Mouse (Mus musculus) midbrain, postnatal 0 days (tissue): ENCODE measurements around the gene Syne2. TPM values are rescaled to one million over a fixed set of nuclear protein-coding genes. Genes with fewer than 3 reads are reported as not detected.

Experiments used
- ATAC-seq: fragments of 200-750 bp; cut with Nextera tagmentation; 2 replicates; pipeline ENCODE4 v1.8.0; 2017; ENCODE audit warnings: moderate number of reproducible peaks, mild to moderate bottlenecking, moderate TSS enrichment, moderate library complexity; ENCODE audit not compliant: low FRiP score
- DNase-seq: peaks from one replicate; pipeline ENCODE4 v3.0.0-alpha.2; 2015; ENCODE audit warnings: low spot score
- H3K27ac ChIP-seq: fragments of 300-500 bp; sonication (generic); 2 replicates; pipeline ENCODE4 v1.5.1; 2014; ENCODE audit warnings: low read depth, mild to moderate bottlenecking, low read length, mixed read lengths
- H3K27me3 ChIP-seq: fragments of 300-500 bp; sonication (generic); 2 replicates; pipeline ENCODE4 v1.6.1; 2014; ENCODE audit warnings: low read length, control low read depth, mixed read lengths; ENCODE audit not compliant: insufficient read depth
- H3K36me3 ChIP-seq: fragments of 300-500 bp; sonication (generic); 2 replicates; pipeline ENCODE4 v1.6.1; 2014; ENCODE audit warnings: low read length, control low read depth, mixed read lengths; ENCODE audit not compliant: insufficient read depth
- H3K4me1 ChIP-seq: fragments of 300-500 bp; sonication (generic); 2 replicates; pipeline ENCODE4 v1.6.1; 2014; ENCODE audit warnings: mild to moderate bottlenecking, control low read depth, antibody characterized with exemption, low read length, mixed read lengths; ENCODE audit not compliant: insufficient read depth
- H3K4me2 ChIP-seq: fragments of 300-500 bp; sonication (generic); 2 replicates; pipeline ENCODE4 v1.6.1; 2014; ENCODE audit warnings: low read depth, mild to moderate bottlenecking, low read length, mixed read lengths; ENCODE audit not compliant: poor library complexity, severe bottlenecking
- H3K4me3 ChIP-seq: fragments of 300-500 bp; sonication (generic); 2 replicates; pipeline ENCODE4 v1.5.1; 2014; ENCODE audit warnings: low read depth, mild to moderate bottlenecking, low read length, moderate library complexity
- H3K9ac ChIP-seq: fragments of 300-500 bp; sonication (generic); replicated peaks from 2 replicates; pipeline ENCODE4 v1.6.1; 2014; ENCODE audit warnings: mild to moderate bottlenecking, low read length, moderate library complexity, mixed read lengths; ENCODE audit not compliant: poor library complexity, severe bottlenecking
- H3K9me3 ChIP-seq: fragments of 300-500 bp; sonication (generic); 2 replicates; pipeline ENCODE4 v1.6.1; 2016; ENCODE audit warnings: low read length, control low read depth
- CTCF ChIP-seq: IDR thresholded peaks from 2 replicates; pipeline ENCODE4 v1.5.1; 2016; ENCODE audit warnings: antibody characterized with exemption, mild to moderate bottlenecking
- WGBS: fragments of 180-500 bp; shearing (Covaris S2); extraction: QIAGEN DNeasy Blood & Tissue Kit; methylation state at CpG from one replicate; pipeline ENCODE4 v1.1.7; 2014; 5-methylcytosine and 5-hydroxymethylcytosine counted together
- polyA plus RNA-seq: library from polyadenylated mRNA; unstranded; fragments of >200 nt; fragmentation: Nextera tagmentation; extraction: Ambion mirVana; gene quantifications from 2 replicates; pipeline ENCODE4 v1.2.1, GENCODE M21; 2015
- total RNA-seq: library from RNA; depleted of rRNA; stranded (reverse); fragments of >200 nt; gene quantifications from 2 replicates; pipeline ENCODE4 v1.2.3, GENCODE M21; 2014

The Syne2 gene
- total and polyA plus RNA-seq, 2 experiments from 2014 or later: 20.3 to 49.3 TPM

DNA sequence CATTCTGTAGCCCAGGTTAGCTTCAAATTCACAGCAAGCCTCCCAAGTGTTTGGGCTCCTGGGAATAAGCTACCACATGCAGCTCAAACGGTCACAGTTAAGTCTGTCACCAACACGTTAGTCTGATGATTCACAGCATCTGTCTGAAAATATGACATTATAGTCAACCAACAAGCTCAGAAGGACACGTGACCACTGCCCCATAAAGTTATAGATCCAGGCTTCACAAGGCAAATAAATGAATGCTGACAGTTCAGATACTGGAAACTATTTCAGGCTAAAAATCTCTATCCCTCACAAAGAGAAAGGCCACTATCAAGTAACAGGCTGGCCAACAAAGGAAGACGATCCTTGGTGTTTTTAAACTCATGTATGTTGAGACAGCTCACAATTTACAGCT is 298.6 kb downstream of the Syne2 start:
- 80% methylated on average over 4 of the region's 4 CpGs for WGBS
- no peak for TF ChIP-seq CTCF
- H3K9me3 ChIP-seq: no peaks in the 10 kb centered on the region
- no peaks in the 10 kb centered on the region for H3K4me1 ChIP-seq
- no peak overlapping the region for H3K4me3 ChIP-seq
- ATAC-seq (no peak), DNase-seq (no peak)
- no peaks in the 10 kb centered on the region for H3K36me3 ChIP-seq
- no peak overlapping the region for H3K4me2 ChIP-seq
- no peaks in the 10 kb centered on the region for H3K27me3 ChIP-seq
- no peak overlapping the region for H3K27ac ChIP-seq
- H3K9ac ChIP-seq: no peak overlapping the region

DNA sequence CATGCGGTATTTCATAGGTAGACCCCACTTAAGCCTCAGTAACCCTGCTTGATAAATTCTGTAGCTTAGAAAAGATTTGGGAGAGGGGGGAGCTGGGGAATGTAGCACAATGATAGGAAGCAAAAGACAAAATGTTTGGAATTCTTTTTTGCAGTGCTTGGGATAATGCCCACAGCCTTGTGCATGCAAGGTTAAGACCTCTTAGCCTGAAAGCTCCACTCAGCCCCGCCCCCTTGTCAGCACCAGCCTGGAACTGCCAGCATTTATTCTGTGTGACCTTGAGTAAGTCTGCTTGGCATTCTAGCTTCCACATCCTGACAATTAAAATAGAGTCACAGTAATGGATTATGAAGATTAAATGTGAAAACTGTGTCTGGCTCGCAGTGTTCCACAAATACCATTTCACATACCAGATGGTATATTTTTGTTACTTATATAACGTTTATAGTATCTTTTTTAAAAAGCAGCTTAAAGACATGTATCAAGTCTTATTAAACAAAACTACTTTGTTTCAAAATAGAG is 299.8 kb downstream of the Syne2 start:
- Histone ChIP-seq H3K9me3 (no peaks in the 10 kb centered on the region), H3K27me3 (no peaks in the 10 kb centered on the region), H3K27ac (no peak overlapping the region), H3K4me1 (no peaks in the 10 kb centered on the region), H3K4me2 (no peak overlapping the region), H3K4me3 (no peak overlapping the region), H3K36me3 (no peaks in the 10 kb centered on the region), H3K9ac (no peak overlapping the region)
- ATAC-seq (no peak), DNase-seq (no peak)
- TF ChIP-seq CTCF: no peak
- WGBS: 42% methylated on average over 4 of the region's 4 CpGs

GRCm38 (mm10) chr12:76123223-76123622 is 305.3 kb downstream of the Syne2 start:
- H3K4me3 ChIP-seq: no peak overlapping the region
- WGBS: 90% methylated on average over 6 of the region's 6 CpGs
- H3K36me3 ChIP-seq: no peaks in the 10 kb centered on the region
- ATAC-seq (no peak), DNase-seq (no peak)
- H3K27ac ChIP-seq: no peak overlapping the region
- no peak overlapping the region for H3K4me2 ChIP-seq
- H3K27me3 ChIP-seq: no peaks in the 10 kb centered on the region
- TF ChIP-seq CTCF: no peak
- H3K9ac ChIP-seq: no peak overlapping the region
- no peaks in the 10 kb centered on the region for H3K9me3 ChIP-seq
- no peaks in the 10 kb centered on the region for H3K4me1 ChIP-seq

DNA sequence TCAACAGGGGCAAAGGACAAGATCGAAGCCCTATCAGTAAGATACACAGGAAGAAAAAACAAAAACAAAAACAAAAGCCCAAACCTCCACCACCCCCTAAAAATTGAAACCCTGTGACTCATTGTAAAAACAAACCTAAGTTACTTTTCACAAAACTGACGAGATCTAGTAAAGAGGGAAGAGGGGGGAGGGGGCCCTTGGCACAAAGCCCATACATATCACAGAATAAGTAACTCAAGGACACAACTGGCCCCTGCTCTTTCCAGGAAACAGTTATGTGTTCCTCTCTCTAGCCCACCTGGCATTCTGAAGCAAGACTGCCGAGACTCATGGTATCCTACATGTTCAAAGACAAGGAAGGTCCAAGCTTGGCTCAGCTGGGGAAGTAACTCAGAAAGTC is 310.4 kb downstream of the Syne2 start:
- H3K9me3 ChIP-seq: no peaks in the 10 kb centered on the region
- no peaks in the 10 kb centered on the region for H3K4me1 ChIP-seq
- H3K36me3 ChIP-seq: no peaks in the 10 kb centered on the region
- no peak overlapping the region for H3K4me3 ChIP-seq
- TF ChIP-seq CTCF: no peak
- DNase-seq (no peak), ATAC-seq (no peak)
- 75% methylated on average over 3 of the region's 3 CpGs for WGBS
- H3K27me3 ChIP-seq: no peaks in the 10 kb centered on the region
- no peak overlapping the region for H3K9ac ChIP-seq
- no peak overlapping the region for H3K4me2 ChIP-seq
- H3K27ac ChIP-seq: no peak overlapping the region

DNA sequence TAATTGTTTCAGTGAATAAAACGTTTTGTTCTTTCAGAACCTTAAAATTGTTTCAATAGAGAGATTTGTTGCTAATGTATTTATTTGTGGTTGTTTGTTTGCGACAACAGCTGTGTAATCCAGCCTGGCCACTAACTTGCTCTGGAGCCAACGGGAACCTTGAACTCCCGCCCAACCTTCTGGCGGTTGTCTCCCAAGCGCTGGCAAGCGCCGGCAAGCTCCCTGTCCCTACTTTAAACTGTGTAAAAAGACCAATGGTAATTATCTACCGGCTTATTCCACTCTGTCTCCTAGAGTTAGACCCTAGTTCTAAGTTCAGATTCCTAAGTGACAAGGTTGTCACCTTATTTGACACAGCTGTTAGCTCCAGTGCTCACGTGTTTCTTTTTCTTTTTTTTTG is 310.9 kb downstream of the Syne2 start:
- TF ChIP-seq CTCF: no peak
- Histone ChIP-seq H3K9ac (no peak overlapping the region), H3K4me1 (no peaks in the 10 kb centered on the region), H3K36me3 (no peaks in the 10 kb centered on the region), H3K27me3 (no peaks in the 10 kb centered on the region), H3K9me3 (no peaks in the 10 kb centered on the region), H3K4me2 (no peak overlapping the region), H3K27ac (no peak overlapping the region), H3K4me3 (no peak overlapping the region)
- 82% methylated on average over 10 of the region's 10 CpGs for WGBS
- ATAC-seq (no peak), DNase-seq (no peak)

- 20% methylated on average over 4 of the region's 4 CpGs for WGBS
- Histone ChIP-seq H3K4me3 (no peak overlapping the region), H3K4me1 (no peaks in the 10 kb centered on the region), H3K9me3 (no peaks in the 10 kb centered on the region), H3K9ac (no peak overlapping the region), H3K4me2 (no peak overlapping the region), H3K36me3 (no peaks in the 10 kb centered on the region), H3K27me3 (no peaks in the 10 kb centered on the region), H3K27ac (no peak overlapping the region)
- DNase-seq: peak; percentile 39
- ATAC-seq: no peak
- TF ChIP-seq CTCF: peak; percentile 63
Measured at GRCm38 (mm10) chr12:76130281-76130680, 312.3 kb downstream of the Syne2 start.
